Mouse (Mus musculus) layer of hippocampus, adult 18-20 months (tissue): Measurements from ENCODE around the gene Serpinb7. TPM values are rescaled to one million over a fixed set of nuclear protein-coding genes. Genes with fewer than 3 reads are reported as not detected.

Experiments used
- DNase-seq, 2 experiments: peaks; one replicate each; pipeline ENCODE4 v3.0.0; 2022; ENCODE audit warnings: low spot score in 2 of 2
- long read RNA-seq: library from polyadenylated mRNA; stranded (forward); transcript quantifications from one replicate; pipeline ENCODE4 v2.0.0, GENCODE M21; 2021
- total RNA-seq, 2 experiments: library from RNA; stranded (reverse); gene quantifications; 2 replicates each; pipeline ENCODE4 v1.2.3; 2021

Serpinb7 gene
- total RNA-seq: under 1 TPM in 1 of 2 experiments, not detected in 1; 0.17 TPM
- long read RNA-seq: 0 reads

- DNase-seq: no peak
These were observed at the start of gene Serpinb7 for GRCm38 (mm10) chr1:107399355-107399754. TSS of gene Serpinb7 (plus strand) at chr1:107399655.

GRCm38 (mm10) chr1:107350392-107350791 is 49.1 kb upstream of the Serpinb7 start:
- DNase-seq: no peak

- DNase-seq: no peak
These were observed 48.3 kb upstream of the Serpinb7 start for GRCm38 (mm10) chr1:107351115-107351514.

GRCm38 (mm10) chr1:107353046-107353445 is 46.4 kb upstream of the Serpinb7 start:
- no peak for DNase-seq

- no peak for DNase-seq
These were observed 38.6 kb upstream of the Serpinb7 start, which contains the start of gene Serpinb11 for GRCm38 (mm10) chr1:107360898-107361297. TSS of gene Serpinb11 (plus strand) at chr1:107361198.

GRCm38 (mm10) chr1:107365973-107366372 is 33.5 kb upstream of the Serpinb7 start:
- no peak for DNase-seq

GRCm38 (mm10) chr1:107368944-107369343 is 30.5 kb upstream of the Serpinb7 start:
- no peak for DNase-seq

GRCm38 (mm10) chr1:107376952-107377351 is 22.5 kb upstream of the Serpinb7 start:
- DNase-seq: no peak

GRCm38 (mm10) chr1:107378368-107378767 is 21.1 kb upstream of the Serpinb7 start:
- no peak for DNase-seq

- no peak for DNase-seq
These were observed 18.0 kb upstream of the Serpinb7 start for GRCm38 (mm10) chr1:107381491-107381890.

- DNase-seq: no peak
These were observed 17.1 kb upstream of the Serpinb7 start for GRCm38 (mm10) chr1:107382404-107382803.

- no peak for DNase-seq
These were observed 14.9 kb upstream of the Serpinb7 start for GRCm38 (mm10) chr1:107384532-107384931.

GRCm38 (mm10) chr1:107389753-107390152 is 9.7 kb upstream of the Serpinb7 start:
- peak in 1 of 2 experiments; percentile 27 for DNase-seq

GRCm38 (mm10) chr1:107397481-107397880 is 2.0 kb upstream of the Serpinb7 start:
- no peak for DNase-seq

GRCm38 (mm10) chr1:107402082-107402481 is 2.6 kb downstream of the Serpinb7 start:
- DNase-seq: no peak

- DNase-seq: no peak
These were observed 15.2 kb downstream of the Serpinb7 start for GRCm38 (mm10) chr1:107414650-107415049.

- no peak for DNase-seq
These were observed 23.0 kb downstream of the Serpinb7 start for GRCm38 (mm10) chr1:107422487-107422886.

GRCm38 (mm10) chr1:107431253-107431652 is 31.8 kb downstream of the Serpinb7 start:
- DNase-seq: no peak

GRCm38 (mm10) chr1:107435528-107435927 is 36.1 kb downstream of the Serpinb7 start:
- no peak for DNase-seq

GRCm38 (mm10) chr1:107439462-107439861 is 40.0 kb downstream of the Serpinb7 start:
- no peak for DNase-seq

GRCm38 (mm10) chr1:107445352-107445751 is 45.9 kb downstream of the Serpinb7 start:
- no peak for DNase-seq

- DNase-seq: no peak
These were observed 47.9 kb downstream of the Serpinb7 start for GRCm38 (mm10) chr1:107447228-107447931.

- DNase-seq: no peak
These were observed 80.5 kb downstream of the Serpinb7 start for GRCm38 (mm10) chr1:107479909-107480308.
